Comparison of ENCODE assay signal across 25 mouse cellular contexts in the genomic region with DNA sequence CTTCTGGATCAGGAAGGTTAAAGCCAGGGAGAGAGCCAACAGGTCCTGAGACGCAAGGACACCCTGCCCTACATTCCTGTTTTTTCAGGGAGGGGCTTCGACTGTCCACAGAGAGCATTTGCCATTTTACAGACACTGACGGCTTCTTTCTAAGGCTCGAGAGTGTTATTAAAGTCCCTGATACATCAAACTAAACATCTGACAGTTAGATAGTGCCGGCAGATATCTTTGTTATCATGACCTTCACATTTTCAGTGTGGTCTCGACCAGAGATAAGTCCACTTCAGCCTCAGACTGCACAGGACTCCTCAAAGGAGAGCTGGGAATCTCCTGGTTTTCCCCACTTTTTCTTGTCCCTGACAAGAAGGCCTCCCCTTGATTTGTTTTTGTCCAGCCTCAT.
DNase-seq lines count a peak whose midpoint lies in the region; ATAC-seq and TF ChIP-seq lines count a peak whose summit lies in the region.
"Had no signal": no experiment of that assay in that cellular context is flagged by ENCODE, and none has a peak within 500 bp of the region (broad histone marks: within the 10 kb centered on the region; RNA-seq: fewer than 3 reads in every experiment).

No protein-coding gene starts in this region.

- H3K27ac ChIP-seq in thymus, adult 2 months (ENCODE audit: control insufficient read depth, insufficient read depth, low read length) = no peak overlapping the region
- H3K27ac ChIP-seq: embryonic facial prominence, embryonic 10.5 days; embryonic facial prominence, embryonic 13.5 days; forebrain, embryonic 12.5 days; forebrain, embryonic 15.5 days; heart, embryonic 13.5 days; hindbrain, embryonic 12.5 days; hindbrain, embryonic 15.5 days had no signal

- no peak for TF ChIP-seq CTCF in G1E (IDR thresholded peaks at IDR 0.05; ENCODE audit: low read depth, low read length)
- TF ChIP-seq CTCF in thymus, adult 2 months (IDR thresholded peaks at IDR 0.05; ENCODE audit: borderline replicate concordance, control insufficient read depth, extremely low read depth, insufficient read depth, low read length, poor library complexity) = no peak

- ATAC-seq in G1E (ENCODE audit: extremely low read depth, insufficient number of reproducible peaks, low FRiP score, poor library complexity, severe bottlenecking) = peak; percentile 58
- ATAC-seq: forebrain, embryonic 15.5 days; intestine, postnatal 0 days had no signal

- H3K36me3 ChIP-seq in G1E (replicated peaks) = no peaks in the 10 kb centered on the region
- no peaks in the 10 kb centered on the region for H3K36me3 ChIP-seq in thymus, adult 2 months (ENCODE audit: control insufficient read depth, insufficient read depth, low read length)
- H3K36me3 ChIP-seq: embryonic facial prominence, embryonic 10.5 days; embryonic facial prominence, embryonic 13.5 days; forebrain, embryonic 12.5 days; forebrain, embryonic 15.5 days; heart, embryonic 13.5 days; hindbrain, embryonic 12.5 days; hindbrain, embryonic 15.5 days had no signal

- peak; percentile 47 to 76 for DNase-seq in adrenal gland, adult (ENCODE audit: inconsistent age in 2 of 2, low spot score in 1 of 2)
- no peak for DNase-seq in adrenal gland, postnatal 25 days
- DNase-seq in heart, adult 11 months = peak; percentile 23
- no peak for DNase-seq in heart, postnatal 4 days
- peak; percentile 5 for DNase-seq in G1E (ENCODE audit: low spot score)
- DNase-seq in adrenal gland, postnatal 14 days = peak; percentile 26
- no peak for DNase-seq in urinary bladder, postnatal 14 days (ENCODE audit: low spot score)
- no peak for DNase-seq in thymus, adult 2 months
- DNase-seq: cerebellum, adult 11 months; cerebellum, adult 8-10 months; cerebellum, postnatal 10 days; cerebellum, postnatal 36 days; embryo, embryonic 11 days; gastrocnemius, postnatal 25 days; heart, postnatal 14 days; kidney, adult 8-10 months had no signal

- H3K9me3 ChIP-seq in G1E (replicated peaks) = no peaks in the 10 kb centered on the region; the same call in 1 of the 2 replicates
- H3K9me3 ChIP-seq: embryonic facial prominence, embryonic 10.5 days; embryonic facial prominence, embryonic 13.5 days; forebrain, embryonic 12.5 days; forebrain, embryonic 15.5 days; heart, embryonic 13.5 days; hindbrain, embryonic 12.5 days; hindbrain, embryonic 15.5 days had no signal

- TF ChIP-seq POLR2A in thymus, adult 2 months (IDR thresholded peaks at IDR 0.05; ENCODE audit: control insufficient read depth, extremely low read depth, insufficient read depth, low read length, poor library complexity) = no peak

- WGBS in thymus, adult 2 months = 90% methylated on average over 6 of the region's 6 CpGs

- H3K4me3 ChIP-seq in G1E (ENCODE audit: low read depth, low read length) = no peak overlapping the region; the same call in 1 of the 2 replicates
- no peak overlapping the region for H3K4me3 ChIP-seq in thymus, adult 2 months (ENCODE audit: control insufficient read depth, insufficient read depth, low read length)
- H3K4me3 ChIP-seq: embryonic facial prominence, embryonic 10.5 days; embryonic facial prominence, embryonic 13.5 days; erythroblast, embryonic 14.5 days; forebrain, embryonic 12.5 days; forebrain, embryonic 15.5 days; heart, embryonic 13.5 days; hindbrain, embryonic 12.5 days; hindbrain, embryonic 15.5 days had no signal

- H3K27me3 ChIP-seq in G1E (ENCODE audit: insufficient read depth, low read length) = no peaks in the 10 kb centered on the region
- no peaks in the 10 kb centered on the region for H3K27me3 ChIP-seq in thymus, adult 2 months (ENCODE audit: control insufficient read depth, insufficient read depth, low read length)
- H3K27me3 ChIP-seq: embryonic facial prominence, embryonic 13.5 days; forebrain, embryonic 12.5 days; forebrain, embryonic 15.5 days; heart, embryonic 13.5 days; hindbrain, embryonic 12.5 days; hindbrain, embryonic 15.5 days had no signal

- H3K4me1 ChIP-seq in G1E (ENCODE audit: insufficient read depth, low read depth, low read length) = peaks cover 38% of the 10 kb centered on the region
- H3K4me1 ChIP-seq in thymus, adult 2 months (replicated peaks; ENCODE audit: control insufficient read depth, insufficient read depth, low read length) = no peaks in the 10 kb centered on the region
- H3K4me1 ChIP-seq: embryonic facial prominence, embryonic 10.5 days; embryonic facial prominence, embryonic 13.5 days; forebrain, embryonic 15.5 days; hindbrain, embryonic 12.5 days; hindbrain, embryonic 15.5 days had no signal

Comparison
In these comparisons a context has a peak if more than half of its experiments do, and no peak if none do; other contexts are left out.
1. DNase-seq: peak in adrenal gland, adult (2 of 2), heart, adult 11 months (single experiment), G1E (single experiment) and adrenal gland, postnatal 14 days (single experiment); none in adrenal gland, postnatal 25 days (single experiment), heart, postnatal 4 days (single experiment), urinary bladder, postnatal 14 days (single experiment) and thymus, adult 2 months (single experiment).